11 mouse cellular contexts compared by ENCODE assay signal in genomic region chrX:112903631-112904410, GRCm38 (mm10).
DNase-seq lines count a peak whose midpoint lies in the region; ATAC-seq and TF ChIP-seq lines count a peak whose summit lies in the region.
"Had no signal": no experiment of that assay in that cellular context is flagged by ENCODE, and none has a peak within 500 bp of the region (broad histone marks: within the 10 kb centered on the region; RNA-seq: fewer than 3 reads in every experiment).

No protein-coding gene starts in this region.

- no peaks in the 10 kb centered on the region for H3K9me3 ChIP-seq in hindbrain, embryonic 11.5 days (ENCODE audit: control insufficient read depth, low read length)
- no peaks in the 10 kb centered on the region for H3K9me3 ChIP-seq in hindbrain, embryonic 16.5 days (ENCODE audit: control insufficient read depth, low read length)
- H3K9me3 ChIP-seq: forebrain, embryonic 13.5 days; lung, embryonic 15.5 days had no signal

- no peaks in the 10 kb centered on the region for H3K27me3 ChIP-seq in hindbrain, embryonic 11.5 days (ENCODE audit: control insufficient read depth, insufficient read depth, low read length)
- no peaks in the 10 kb centered on the region for H3K27me3 ChIP-seq in hindbrain, embryonic 16.5 days (replicated peaks; ENCODE audit: control insufficient read depth, insufficient read depth, low read length)
- no peaks in the 10 kb centered on the region for H3K27me3 ChIP-seq in thymus, adult 2 months (ENCODE audit: control insufficient read depth, insufficient read depth, low read length)
- H3K27me3 ChIP-seq: forebrain, embryonic 13.5 days; lung, embryonic 15.5 days had no signal

- no peak; the same call in 1 of the 2 replicates for ATAC-seq in hindbrain, embryonic 11.5 days (ENCODE audit: low FRiP score)
- ATAC-seq in hindbrain, embryonic 16.5 days: no peak
- ATAC-seq: forebrain, embryonic 13.5 days had no signal

- no peaks in the 10 kb centered on the region for H3K4me1 ChIP-seq in hindbrain, embryonic 11.5 days (replicated peaks; ENCODE audit: control insufficient read depth, insufficient read depth, low read length)
- no peaks in the 10 kb centered on the region for H3K4me1 ChIP-seq in hindbrain, embryonic 16.5 days (ENCODE audit: control insufficient read depth, insufficient read depth, low read depth, low read length)
- no peaks in the 10 kb centered on the region for H3K4me1 ChIP-seq in thymus, adult 2 months (replicated peaks; ENCODE audit: control insufficient read depth, insufficient read depth, low read length)
- H3K4me1 ChIP-seq: forebrain, embryonic 13.5 days; lung, embryonic 15.5 days had no signal

- TF ChIP-seq CTCF in brain, embryonic 14.5 days (IDR thresholded peaks at IDR 0.05; ENCODE audit: borderline replicate concordance, extremely low read depth, insufficient read depth, insufficient read length): 0 out of 2 replicates have a peak, but pooled peaks have one; percentile 2
- no peak for TF ChIP-seq CTCF in thymus, adult 2 months (IDR thresholded peaks at IDR 0.05; ENCODE audit: borderline replicate concordance, control insufficient read depth, extremely low read depth, insufficient read depth, low read length, poor library complexity)

- peak; percentile 30 for DNase-seq in hindbrain, embryonic 11.5 days (ENCODE audit: low spot score)
- peak; percentile 0 for DNase-seq in lung, postnatal 14 days
- no peak for DNase-seq in lung, postnatal 4 days
- DNase-seq in brain, embryonic 14.5 days (ENCODE audit: low read depth): peak; percentile 38
- DNase-seq in retina, postnatal 1 day: peak; percentile 44
- no peak for DNase-seq in frontal cortex, postnatal 10 days (ENCODE audit: low spot score in 2 of 2)
- DNase-seq in thymus, adult 2 months: no peak
- DNase-seq: adrenal gland, postnatal 36 days had no signal

- no peak overlapping the region for H3K4me2 ChIP-seq in hindbrain, embryonic 11.5 days (replicated peaks; ENCODE audit: low read depth, low read length)
- H3K4me2 ChIP-seq in hindbrain, embryonic 16.5 days (ENCODE audit: low read length): no peak overlapping the region
- H3K4me2 ChIP-seq: forebrain, embryonic 13.5 days; lung, embryonic 15.5 days had no signal

- no peak overlapping the region for H3K9ac ChIP-seq in hindbrain, embryonic 11.5 days (ENCODE audit: low read depth, low read length)
- H3K9ac ChIP-seq in hindbrain, embryonic 16.5 days (ENCODE audit: low read depth, low read length): no peak overlapping the region
- H3K9ac ChIP-seq: forebrain, embryonic 13.5 days; lung, embryonic 15.5 days had no signal

- H3K27ac ChIP-seq in hindbrain, embryonic 11.5 days (ENCODE audit: low read depth, low read length): no peak overlapping the region
- H3K27ac ChIP-seq in hindbrain, embryonic 16.5 days (ENCODE audit: low read depth, low read length): no peak overlapping the region
- no peak overlapping the region for H3K27ac ChIP-seq in thymus, adult 2 months (ENCODE audit: control insufficient read depth, insufficient read depth, low read length)
- H3K27ac ChIP-seq: forebrain, embryonic 13.5 days; lung, embryonic 15.5 days had no signal

- WGBS in hindbrain, embryonic 11.5 days: 48% methylated on average over 11 of the region's 11 CpGs
- WGBS in hindbrain, embryonic 16.5 days: 43% methylated on average over 11 of the region's 11 CpGs
- WGBS in thymus, adult 2 months: 32% methylated on average over 11 of the region's 11 CpGs

- no peaks in the 10 kb centered on the region for H3K36me3 ChIP-seq in hindbrain, embryonic 11.5 days (ENCODE audit: control insufficient read depth, insufficient read depth, low read length)
- H3K36me3 ChIP-seq in hindbrain, embryonic 16.5 days (ENCODE audit: control insufficient read depth, insufficient read depth, low read length): no peaks in the 10 kb centered on the region
- H3K36me3 ChIP-seq in thymus, adult 2 months (ENCODE audit: control insufficient read depth, insufficient read depth, low read length): no peaks in the 10 kb centered on the region
- H3K36me3 ChIP-seq: lung, embryonic 15.5 days had no signal

- no peak for TF ChIP-seq POLR2A in brain, embryonic 14.5 days (IDR thresholded peaks at IDR 0.05; ENCODE audit: borderline replicate concordance, extremely low read depth, insufficient read depth, insufficient read length, poor library complexity, severe bottlenecking)
- no peak for TF ChIP-seq POLR2A in thymus, adult 2 months (IDR thresholded peaks at IDR 0.05; ENCODE audit: control insufficient read depth, extremely low read depth, insufficient read depth, low read length, poor library complexity)

- H3K4me3 ChIP-seq in hindbrain, embryonic 11.5 days (ENCODE audit: low read depth, low read length): no peak overlapping the region
- no peak overlapping the region for H3K4me3 ChIP-seq in hindbrain, embryonic 16.5 days (ENCODE audit: low read length)
- H3K4me3 ChIP-seq in thymus, adult 2 months (ENCODE audit: control insufficient read depth, insufficient read depth, low read length): no peak overlapping the region
- H3K4me3 ChIP-seq: forebrain, embryonic 13.5 days; lung, embryonic 15.5 days had no signal

Comparison
In these comparisons a context has a peak if more than half of its experiments do, and no peak if none do; other contexts are left out.
1. DNase-seq: peak in hindbrain, embryonic 11.5 days (single experiment), lung, postnatal 14 days (single experiment), brain, embryonic 14.5 days (single experiment) and retina, postnatal 1 day (single experiment); none in lung, postnatal 4 days (0 of 2), frontal cortex, postnatal 10 days (0 of 2) and thymus, adult 2 months (single experiment).